Mouse (Mus musculus) CD8-positive naive resting alpha-beta T cell, adult 2 months (primary cell): Measurements from ENCODE around the gene Hist1h4n.
A peak's percentile ranks its signal among the peaks of the same experiment; 100 is the strongest.
"Not testable (repeated sequence)": the region's sequence is repeated elsewhere in the genome, so short reads cannot be mapped to it uniquely, and the experiment has no call there.

ENCODE experiments used
- DNase-seq, 2 experiments: peaks; one replicate each; pipeline ENCODE4 v3.0.0; 2022; ENCODE audit warnings: low read depth in 2 of 2, low spot score in 2 of 2

Hist1h4n gene

GRCm38 (mm10) chr13:21797163-21797562, 34.8 kb downstream of the Hist1h4n start:
- DNase-seq: not testable (repeated sequence)

DNA sequence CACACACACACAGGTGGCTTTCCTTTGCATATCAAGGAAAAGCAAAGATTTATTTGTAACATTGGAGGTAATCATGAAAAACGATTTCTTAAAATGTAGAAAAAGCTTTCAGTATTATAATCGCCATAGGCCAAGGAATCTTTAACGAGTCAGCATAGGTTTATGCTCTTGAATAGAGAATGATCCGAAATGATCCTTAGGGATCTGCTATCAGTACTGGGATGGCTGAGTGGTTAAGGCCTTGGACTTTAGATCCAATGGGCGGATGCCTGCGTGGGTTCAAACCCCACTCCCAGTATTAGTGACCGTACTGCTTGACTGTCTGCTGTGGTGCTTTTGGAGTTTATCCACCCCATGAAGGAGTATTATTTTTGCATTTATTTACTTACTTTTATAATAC, 36.4 kb downstream of the Hist1h4n start:
- no peak for DNase-seq

GRCm38 (mm10) chr13:21790601-21791283, 41.3 kb downstream of the Hist1h4n start:
- DNase-seq: no peak

- no peak for DNase-seq
Observed at GRCm38 (mm10) chr13:21789925-21790324, 42.1 kb downstream of the Hist1h4n start.

GRCm38 (mm10) chr13:21787760-21788593, 44.0 kb downstream of the Hist1h4n start:
- DNase-seq: no peak

- DNase-seq: peak; percentile 73 to 78
Observed at GRCm38 (mm10) chr13:21786899-21787629, 44.9 kb downstream of the Hist1h4n start, which contains the start of the genes Hist1h2an and Hist1h2bp. Gene Hist1h2an, minus strand, starts transcription at chr13:21787218. Gene Hist1h2bp, plus strand, starts transcription at chr13:21787461.

- DNase-seq: no peak
Observed at GRCm38 (mm10) chr13:21786189-21786898, 45.7 kb downstream of the Hist1h4n start.

GRCm38 (mm10) chr13:21784311-21784710, 47.7 kb downstream of the Hist1h4n start:
- DNase-seq: no peak

GRCm38 (mm10) chr13:21783734-21784161, 48.2 kb downstream of the Hist1h4n start:
- DNase-seq: peak; percentile 6 to 49

DNA sequence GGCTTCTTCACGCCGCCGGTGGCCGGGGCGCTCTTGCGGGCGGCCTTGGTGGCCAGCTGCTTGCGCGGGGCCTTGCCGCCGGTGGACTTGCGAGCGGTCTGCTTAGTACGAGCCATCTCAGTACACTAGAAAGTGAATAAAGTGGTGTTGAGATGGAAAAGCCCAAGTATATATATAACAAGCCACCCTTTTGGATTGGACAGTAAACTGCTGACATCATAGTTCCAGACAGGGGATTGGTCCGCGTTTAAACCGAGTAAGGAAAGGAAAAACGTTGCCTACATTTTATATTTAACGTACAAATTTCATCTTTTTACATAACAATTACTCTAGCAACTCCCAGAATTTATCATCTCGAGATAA, 48.8 kb downstream of the Hist1h4n start, which contains the start of gene Hist1h3i:
Gene Hist1h3i, minus strand, starts transcription at position 116 of the 363 bp plus-strand sequence.
- DNase-seq: peak; percentile 45 to 63

- peak in 1 of 2 experiments; percentile 11 for DNase-seq
Observed at GRCm38 (mm10) chr13:21782361-21783254, 49.4 kb downstream of the Hist1h4n start.
